Mouse (Mus musculus) midbrain, embryonic 15.5 days (tissue): Measurements from ENCODE around the gene Olfr78. TPM values are rescaled to one million over a fixed set of nuclear protein-coding genes. Genes with fewer than 3 reads are reported as not detected.

Experiments
- ATAC-seq: fragments of 200-750 bp; cut with Nextera tagmentation; replicated peaks from 2 replicates; pipeline ENCODE4 v1.8.0; 2017; ENCODE audit warnings: moderate TSS enrichment
- H3K27ac ChIP-seq: fragments of 300-500 bp; sonication (generic); 2 replicates; pipeline ENCODE4 v1.5.1; 2015; ENCODE audit warnings: mild to moderate bottlenecking, inconsistent platforms
- H3K27me3 ChIP-seq: fragments of 300-500 bp; sonication (generic); replicated peaks from 2 replicates; pipeline ENCODE4 v1.6.1; 2015; ENCODE audit warnings: inconsistent platforms
- H3K36me3 ChIP-seq: fragments of 300-500 bp; sonication (generic); replicated peaks from 2 replicates; pipeline ENCODE4 v1.6.1; 2015; ENCODE audit warnings: inconsistent platforms
- H3K4me1 ChIP-seq: fragments of 300-500 bp; sonication (generic); 2 replicates; pipeline ENCODE4 v1.6.1; 2015; ENCODE audit warnings: inconsistent platforms
- H3K4me2 ChIP-seq: fragments of 300-500 bp; sonication (generic); 2 replicates; pipeline ENCODE4 v1.6.1; 2015; ENCODE audit warnings: inconsistent platforms, mild to moderate bottlenecking, moderate library complexity
- H3K4me3 ChIP-seq: fragments of 300-500 bp; sonication (generic); 2 replicates; pipeline ENCODE4 v1.5.1; 2015; ENCODE audit warnings: mild to moderate bottlenecking, inconsistent platforms
- H3K9ac ChIP-seq: fragments of 300-500 bp; sonication (generic); 2 replicates; pipeline ENCODE4 v1.6.1; 2015; ENCODE audit warnings: mild to moderate bottlenecking, inconsistent platforms
- H3K9me3 ChIP-seq: fragments of 300-500 bp; sonication (generic); 2 replicates; pipeline ENCODE4 v1.6.1; 2016; ENCODE audit warnings: inconsistent platforms
- WGBS: fragments of 180-500 bp; shearing (Covaris S2); methylation state at CpG from one replicate; pipeline ENCODE4 v1.1.7; 2015; ENCODE audit warnings: mixed read lengths; 5-methylcytosine and 5-hydroxymethylcytosine counted together
- polyA plus RNA-seq: library from polyadenylated mRNA; unstranded; fragments of >200 nt; fragmentation: Nextera tagmentation; extraction: Ambion mirVana; gene quantifications from 2 replicates; pipeline ENCODE4 v1.2.1, GENCODE M21; 2015

Olfr78 gene
- 0.09 TPM in 1 of 2 replicates, not detected in the other for polyA plus RNA-seq

- no peak within 1 kb of the TSS for H3K4me3 ChIP-seq
- H3K9me3 ChIP-seq, result no peaks in the 10 kb centered on the region
- no peak for ATAC-seq
- no peaks in the 10 kb centered on the region for H3K36me3 ChIP-seq
- no peaks in the 10 kb centered on the region for H3K4me1 ChIP-seq
- H3K27me3 ChIP-seq, result no peaks in the 10 kb centered on the region
- no peak within 1 kb of the TSS for H3K9ac ChIP-seq
- no peak within 1 kb of the TSS for H3K4me2 ChIP-seq
- WGBS, result 69% methylated on average over 4 of the region's 4 CpGs
- H3K27ac ChIP-seq, result no peak within 1 kb of the TSS
Observed at GRCm38 (mm10) chr7:102759266-102759665, at the start of gene Olfr78, which contains the start of gene Olfr560. Gene Olfr78 (minus strand): TSS chr7:102759471. Gene Olfr560 (minus strand): TSS chr7:102759366.

GRCm38 (mm10) chr7:102803180-102803579 is 43.9 kb upstream of the Olfr78 start, which contains the start of gene Olfr564:
Gene Olfr564 (plus strand): TSS chr7:102803480.
- ATAC-seq, result no peak
- Histone ChIP-seq H3K9me3 (no peaks in the 10 kb centered on the region), H3K4me2 (no peak within 1 kb of the TSS), H3K9ac (no peak within 1 kb of the TSS), H3K4me3 (no peak within 1 kb of the TSS), H3K36me3 (no peaks in the 10 kb centered on the region), H3K27me3 (no peaks in the 10 kb centered on the region), H3K27ac (no peak within 1 kb of the TSS), H3K4me1 (no peaks in the 10 kb centered on the region)

DNA sequence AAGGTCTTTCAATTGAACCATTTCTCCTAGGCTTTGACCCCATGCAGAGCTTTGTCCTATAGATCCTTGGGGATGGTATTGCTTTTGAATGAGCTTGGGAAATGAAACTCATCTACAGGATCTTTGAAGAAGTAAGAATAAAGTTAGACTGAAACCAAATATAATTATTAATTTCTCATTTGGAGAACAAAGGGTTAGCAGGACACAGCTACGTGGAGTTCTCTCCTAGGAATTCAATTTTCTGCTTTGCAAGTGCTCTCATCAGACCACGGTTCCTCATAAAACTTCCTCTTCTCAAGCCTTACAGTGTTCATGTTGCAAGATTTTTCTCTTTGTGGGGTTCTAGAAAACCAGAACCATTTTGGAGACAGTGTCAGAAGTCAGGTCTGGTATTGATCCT is 11.7 kb upstream of the Olfr78 start, which contains the start of gene Olfr561:
Gene Olfr561 (plus strand): TSS at position 301 of the 400 bp plus-strand sequence.
- Histone ChIP-seq H3K4me1 (no peaks in the 10 kb centered on the region), H3K9ac (no peak within 1 kb of the TSS), H3K9me3 (no peaks in the 10 kb centered on the region), H3K36me3 (no peaks in the 10 kb centered on the region), H3K27me3 (no peaks in the 10 kb centered on the region), H3K4me2 (no peak within 1 kb of the TSS), H3K27ac (no peak within 1 kb of the TSS), H3K4me3 (no peak within 1 kb of the TSS)
- ATAC-seq, result no peak
- WGBS, result 81% methylated on average over 2 of the region's 2 CpGs

DNA sequence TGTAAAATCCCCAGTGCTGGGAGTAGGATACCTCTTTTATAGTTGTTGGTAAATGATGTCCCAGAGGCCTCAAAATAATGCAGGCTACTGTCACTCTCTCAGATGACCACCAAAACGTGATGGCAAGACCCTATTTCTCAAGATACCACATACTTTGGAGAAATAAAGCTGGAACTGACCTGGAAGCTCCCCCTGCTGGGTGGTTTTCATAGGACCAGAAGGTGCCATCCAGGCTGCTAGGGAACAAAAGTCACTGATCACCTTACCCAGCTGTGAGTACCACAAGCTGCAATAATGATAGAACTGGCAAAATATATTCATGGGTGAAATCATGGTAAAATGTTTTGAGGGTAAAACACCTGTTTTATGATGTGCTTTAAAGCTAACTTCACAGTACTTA is 7.2 kb downstream of the Olfr78 start:
- 23% methylated on average over 1 of the region's 1 CpGs for WGBS
- no peak overlapping the region for H3K4me3 ChIP-seq
- no peak overlapping the region for H3K27ac ChIP-seq
- H3K36me3 ChIP-seq, result no peaks in the 10 kb centered on the region
- H3K9me3 ChIP-seq, result no peaks in the 10 kb centered on the region
- no peak for ATAC-seq
- H3K4me1 ChIP-seq, result no peaks in the 10 kb centered on the region
- no peak overlapping the region for H3K4me2 ChIP-seq
- no peaks in the 10 kb centered on the region for H3K27me3 ChIP-seq
- H3K9ac ChIP-seq, result no peak overlapping the region

GRCm38 (mm10) chr7:102737705-102738104 is 21.6 kb downstream of the Olfr78 start:
- Histone ChIP-seq H3K27me3 (no peaks in the 10 kb centered on the region), H3K9me3 (no peaks in the 10 kb centered on the region), H3K9ac (no peak overlapping the region), H3K4me2 (no peak overlapping the region), H3K36me3 (no peaks in the 10 kb centered on the region), H3K4me1 (no peaks in the 10 kb centered on the region), H3K27ac (no peak overlapping the region), H3K4me3 (no peak overlapping the region)
- no peak for ATAC-seq
- 65% methylated on average over 2 of the region's 2 CpGs for whole genome bisulfite sequencing

- H3K27me3 ChIP-seq, result no peaks in the 10 kb centered on the region
- H3K36me3 ChIP-seq, result no peaks in the 10 kb centered on the region
- 79% methylated on average over 1 of the region's 1 CpGs for WGBS
- H3K4me1 ChIP-seq, result no peaks in the 10 kb centered on the region
- H3K9ac ChIP-seq, result no peak overlapping the region
- H3K9me3 ChIP-seq, result no peaks in the 10 kb centered on the region
- H3K4me3 ChIP-seq, result no peak overlapping the region
- no peak overlapping the region for H3K27ac ChIP-seq
- H3K4me2 ChIP-seq, result no peak overlapping the region
- ATAC-seq, result no peak
Observed at GRCm38 (mm10) chr7:102733793-102734192, 25.5 kb downstream of the Olfr78 start.

- H3K27me3 ChIP-seq, result no peaks in the 10 kb centered on the region
- no peak within 1 kb of the TSS for H3K9ac ChIP-seq
- H3K4me2 ChIP-seq, result no peak within 1 kb of the TSS
- no peak within 1 kb of the TSS for H3K4me3 ChIP-seq
- no peaks in the 10 kb centered on the region for H3K4me1 ChIP-seq
- no peak for ATAC-seq
- H3K36me3 ChIP-seq, result no peaks in the 10 kb centered on the region
- no peak within 1 kb of the TSS for H3K27ac ChIP-seq
- H3K9me3 ChIP-seq, result no peaks in the 10 kb centered on the region
Observed at GRCm38 (mm10) chr7:102727391-102727790, 31.9 kb downstream of the Olfr78 start, which contains the start of gene Olfr559. Gene Olfr559 (minus strand): TSS chr7:102727491.

GRCm38 (mm10) chr7:102718970-102719369 is 40.3 kb downstream of the Olfr78 start, which contains the start of gene Olfr33:
Gene Olfr33 (minus strand): TSS chr7:102719070.
- no peaks in the 10 kb centered on the region for H3K9me3 ChIP-seq
- H3K4me1 ChIP-seq, result no peaks in the 10 kb centered on the region
- H3K4me3 ChIP-seq, result no peak within 1 kb of the TSS
- no peak within 1 kb of the TSS for H3K4me2 ChIP-seq
- no peak for ATAC-seq
- no peaks in the 10 kb centered on the region for H3K36me3 ChIP-seq
- 38% methylated on average over 1 of the region's 1 CpGs for WGBS
- H3K27ac ChIP-seq, result no peak within 1 kb of the TSS
- H3K27me3 ChIP-seq, result no peaks in the 10 kb centered on the region
- no peak within 1 kb of the TSS for H3K9ac ChIP-seq

DNA sequence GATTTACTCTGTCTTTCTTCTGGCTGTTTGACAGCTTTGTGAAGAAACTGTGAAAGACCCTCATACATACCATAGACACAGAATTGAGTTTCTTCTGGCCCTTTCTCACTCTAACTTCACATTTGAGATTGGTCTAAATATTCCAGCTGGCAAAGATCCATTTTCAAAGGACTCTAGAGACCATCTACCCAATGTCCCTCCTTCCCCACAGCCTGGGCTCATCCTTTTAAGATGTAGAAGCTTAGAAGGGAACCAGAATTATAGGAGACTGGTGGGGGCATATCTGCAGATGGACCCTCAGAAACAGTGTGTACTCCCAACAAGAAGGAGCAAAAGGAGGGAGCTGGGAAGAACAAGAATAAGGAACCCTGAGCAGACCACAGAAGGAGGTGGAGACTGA is 57.4 kb downstream of the Olfr78 start, which contains the start of gene Olfr558:
Gene Olfr558 (plus strand): TSS at position 301 of the 400 bp plus-strand sequence.
- Histone ChIP-seq H3K27ac (no peak within 1 kb of the TSS), H3K27me3 (no peaks in the 10 kb centered on the region), H3K4me2 (no peak within 1 kb of the TSS), H3K4me3 (no peak within 1 kb of the TSS), H3K4me1 (no peaks in the 10 kb centered on the region), H3K9me3 (no peaks in the 10 kb centered on the region), H3K9ac (no peak within 1 kb of the TSS), H3K36me3 (no peaks in the 10 kb centered on the region)
- no peak for ATAC-seq

GRCm38 (mm10) chr7:102698461-102698860 is 60.8 kb downstream of the Olfr78 start:
- Histone ChIP-seq H3K4me1 (no peaks in the 10 kb centered on the region), H3K4me2 (no peak overlapping the region), H3K27me3 (no peaks in the 10 kb centered on the region), H3K4me3 (no peak overlapping the region), H3K9me3 (no peaks in the 10 kb centered on the region), H3K36me3 (no peaks in the 10 kb centered on the region), H3K27ac (no peak overlapping the region), H3K9ac (no peak overlapping the region)
- ATAC-seq, result no peak
- 87% methylated on average over 7 of the region's 7 CpGs for WGBS

- H3K4me1 ChIP-seq, result no peaks in the 10 kb centered on the region
- WGBS, result 81% methylated on average over 5 of the region's 5 CpGs
- H3K9me3 ChIP-seq, result no peaks in the 10 kb centered on the region
- H3K4me3 ChIP-seq, result no peak within 1 kb of the TSS
- no peaks in the 10 kb centered on the region for H3K36me3 ChIP-seq
- no peak within 1 kb of the TSS for H3K9ac ChIP-seq
- H3K4me2 ChIP-seq, result no peak within 1 kb of the TSS
- ATAC-seq, result no peak
- H3K27ac ChIP-seq, result no peak within 1 kb of the TSS
- no peaks in the 10 kb centered on the region for H3K27me3 ChIP-seq
Observed at GRCm38 (mm10) chr7:102695358-102696125, 63.7 kb downstream of the Olfr78 start, which contains the start of gene Olfr557. Gene Olfr557 (plus strand): TSS chr7:102695910.
